Mouse (Mus musculus) hematopoietic stem cell, adult 5-6 weeks (primary cell): ENCODE measurements around the gene Lrrc40. TPM values are rescaled to one million over a fixed set of nuclear protein-coding genes. Genes with fewer than 3 reads are reported as not detected.
"Not testable (repeated sequence)": the region's sequence is repeated elsewhere in the genome, so short reads cannot be mapped to it uniquely, and the experiment has no call there.

Experiments used
- ATAC-seq, 2 experiments: fragments of 125-278 bp in 1 of 2; replicated peaks in 1 of 2; 2 replicates each; pipeline ENCODE4 v1.8.0; 2016 to 2017; ENCODE audit warnings: inconsistent platforms in 2 of 2, mild to moderate bottlenecking in 2 of 2, moderate number of reproducible peaks in 2 of 2, low read depth in 1 of 2, moderate TSS enrichment in 1 of 2; ENCODE audit not compliant: low FRiP score in 2 of 2, poor library complexity in 2 of 2, severe bottlenecking in 2 of 2, insufficient read depth in 1 of 2, low TSS enrichment in 1 of 2
- total RNA-seq: library from RNA; stranded (forward); fragments of 172-1452, 232-1000 nt; gene quantifications from 2 replicates; pipeline ENCODE4 v1.2.3, GENCODE M21; 2017

The Lrrc40 gene
- total RNA-seq, 1 experiment from 2014 or later, result 48.3 TPM

DNA sequence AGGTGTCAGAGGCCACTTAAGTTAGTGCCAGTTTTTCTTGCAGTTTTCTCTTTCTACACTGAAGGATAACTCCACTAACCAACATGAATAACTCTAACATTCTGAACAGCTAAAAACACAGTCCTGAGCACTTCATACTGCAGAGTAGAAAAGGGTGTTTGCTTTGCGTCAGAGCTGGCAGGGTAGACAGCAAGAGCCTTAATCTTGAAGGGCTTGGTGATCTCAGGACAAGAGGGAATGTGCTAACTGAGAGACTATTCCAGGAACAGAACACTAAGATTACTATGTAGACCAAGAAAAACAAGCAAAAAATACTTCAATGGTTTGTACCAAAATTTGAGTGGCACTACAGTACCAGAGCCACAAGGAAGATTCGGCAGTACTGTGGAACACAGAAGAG lies 38.5 kb downstream of the Lrrc40 start:
- no peak for ATAC-seq

DNA sequence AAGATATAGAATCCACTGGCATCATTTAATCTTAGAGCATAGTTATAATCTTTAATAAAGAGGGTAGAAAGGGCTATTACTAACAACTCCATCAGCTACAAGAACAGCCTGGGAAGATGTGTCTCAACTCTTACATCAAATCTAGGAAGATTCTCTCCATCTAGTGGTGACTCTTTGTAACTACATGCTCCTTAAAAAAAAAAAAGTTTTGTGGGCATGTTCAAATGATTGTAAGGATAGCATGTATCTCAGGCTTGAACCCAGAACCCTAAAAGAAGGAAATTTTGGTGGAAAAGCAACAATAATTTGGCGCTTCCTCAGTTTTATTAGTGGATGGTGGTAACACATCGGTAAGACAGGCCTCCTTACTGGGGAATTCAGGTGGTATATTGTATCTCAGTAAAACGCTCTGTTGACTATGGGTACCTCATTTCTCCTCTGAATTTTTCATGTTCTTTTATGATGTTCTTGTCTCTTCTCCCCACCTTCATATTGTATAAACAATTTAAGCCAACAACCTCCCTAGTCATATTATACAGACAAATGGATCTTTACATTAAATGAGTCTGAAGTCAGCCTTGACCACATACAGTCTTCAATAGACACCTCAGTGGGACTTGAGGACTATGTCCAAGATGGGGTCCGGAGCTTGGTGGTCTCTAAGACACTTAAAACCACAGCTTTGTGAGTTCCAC lies 40.4 kb downstream of the Lrrc40 start:
- ATAC-seq, result peak; percentile 52 to 56; a peak in 3 of 4 replicates

GRCm38 (mm10) chr3:158077380-158077772 lies 40.9 kb downstream of the Lrrc40 start:
- 0 out of 4 replicates have a peak, but pooled peaks of 1 of the 2 experiments have one; percentile 17 for ATAC-seq

- ATAC-seq, result no peak
Observed at GRCm38 (mm10) chr3:158077828-158078227, 41.4 kb downstream of the Lrrc40 start.

- no peak for ATAC-seq
Observed at GRCm38 (mm10) chr3:158091601-158092000, 55.1 kb downstream of the Lrrc40 start.

- ATAC-seq, result no peak
Observed at GRCm38 (mm10) chr3:158093919-158094318, 57.5 kb downstream of the Lrrc40 start.

GRCm38 (mm10) chr3:158102043-158102442 lies 65.6 kb downstream of the Lrrc40 start:
- not testable (repeated sequence) for ATAC-seq

GRCm38 (mm10) chr3:158102530-158102929 lies 66.1 kb downstream of the Lrrc40 start:
- not testable (repeated sequence) for ATAC-seq

GRCm38 (mm10) chr3:158103467-158103866 lies 67.0 kb downstream of the Lrrc40 start:
- no peak for ATAC-seq

DNA sequence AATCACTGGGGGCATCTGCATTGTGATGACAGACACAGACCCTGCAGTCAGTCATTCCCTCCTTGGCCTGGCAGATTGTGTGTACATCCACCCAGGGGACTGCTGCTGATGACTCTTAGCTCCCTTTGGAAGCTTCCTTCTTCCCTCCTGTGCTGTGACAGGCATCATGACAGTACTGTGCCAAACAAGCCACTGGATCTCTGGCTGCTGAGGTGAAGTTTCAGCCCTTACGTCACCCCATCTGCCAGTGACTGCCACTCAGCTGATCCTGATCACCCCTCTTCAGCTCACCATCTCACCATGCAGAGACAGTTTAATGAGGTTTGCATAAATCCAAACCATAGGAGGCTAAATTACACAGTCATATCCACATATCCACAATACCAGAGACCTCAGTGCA lies 68.8 kb downstream of the Lrrc40 start:
- ATAC-seq, result no peak

Other genes with a start within 250 kb of the Lrrc40 start
- gene Cth, start 111.6 kb upstream of the Lrrc40 start, total RNA-seq, result 0.13 TPM in 1 of 2 replicates, not detected in the other
- gene Ankrd13c, start 89.4 kb upstream of the Lrrc40 start, total RNA-seq, result 48.2 and 49.6 TPM in 2 replicates
- gene Srsf11, start within 50 bp of the Lrrc40 start, total RNA-seq, result 350 and 393 TPM in 2 replicates